Mouse (Mus musculus) cerebellum, adult 18-20 months (tissue): ENCODE measurements at regions not wholly inside any gene's neighbourhood (a gene's known extent, or its start where the extent isn't known, plus 50 kb on each side); places are given as distances from the start of the nearest gene placed in this dataset.
"Not testable (repeated sequence)": the region's sequence is repeated elsewhere in the genome, so short reads cannot be mapped to it uniquely, and the experiment has no call there.

Source experiments
- DNase-seq, 2 experiments: peaks; one replicate each; pipeline ENCODE4 v3.0.0; 2021

DNA sequence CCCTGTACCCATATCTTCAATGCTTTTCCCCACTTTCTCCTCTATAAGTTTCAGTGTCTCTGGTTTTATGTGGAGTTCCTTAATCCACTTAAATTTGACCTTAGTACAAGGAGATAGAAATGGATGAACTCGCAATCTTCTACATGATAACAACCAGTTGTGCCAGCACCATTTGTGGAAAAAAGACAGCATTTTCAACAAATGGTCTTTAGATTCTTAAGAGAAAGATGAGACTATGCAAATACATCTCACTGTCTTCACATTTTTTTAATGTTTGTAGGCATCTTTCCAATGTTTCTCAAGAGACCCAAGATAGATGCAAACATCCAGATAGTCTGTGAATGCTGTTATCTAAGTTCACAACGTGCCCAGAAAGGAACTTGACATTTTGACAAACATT, 171.0 kb upstream of the Cdh7 start:
- DNase-seq, result not testable (repeated sequence)

DNA sequence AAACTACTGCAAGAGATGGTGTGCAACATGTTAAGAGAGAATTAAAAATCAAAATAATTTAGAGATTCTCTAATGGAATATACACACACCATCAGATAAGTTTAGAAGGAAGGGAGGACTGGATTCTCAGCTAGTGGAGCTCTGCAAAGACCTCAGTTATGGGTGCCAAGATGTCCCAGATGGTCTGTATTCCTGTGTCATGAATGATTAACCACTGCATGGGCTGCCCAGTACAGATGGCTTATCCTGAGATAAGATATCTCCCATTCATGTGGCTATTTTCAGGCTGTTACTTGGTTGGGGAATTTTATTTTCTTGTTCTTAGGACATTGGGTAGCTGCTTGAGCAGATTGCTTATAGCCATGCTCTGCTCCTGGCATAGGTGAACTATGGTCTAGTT, 131.6 kb upstream of the Cdh7 start:
- peak in 1 of 2 experiments; percentile 6 for DNase-seq

DNA sequence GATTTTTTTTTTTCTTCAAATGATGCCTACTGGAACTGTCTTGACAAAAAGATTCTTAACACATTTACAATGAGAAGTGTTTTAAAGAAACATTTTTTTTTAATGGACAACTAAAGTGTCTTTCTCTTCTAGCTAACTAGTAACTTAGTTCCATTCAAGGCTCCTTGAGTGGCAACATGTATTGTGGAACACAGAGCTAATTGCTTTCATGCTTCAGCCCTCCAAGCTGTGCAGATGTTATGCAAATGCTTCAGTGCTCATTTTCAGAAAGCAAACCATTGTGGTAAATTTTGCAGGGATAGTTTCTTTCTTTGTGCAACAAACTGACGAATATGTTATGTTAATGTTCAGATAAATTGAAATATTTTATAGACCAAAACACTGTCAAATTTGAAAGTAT, 83.6 kb upstream of the Cdh7 start:
- DNase-seq, result no peak

DNA sequence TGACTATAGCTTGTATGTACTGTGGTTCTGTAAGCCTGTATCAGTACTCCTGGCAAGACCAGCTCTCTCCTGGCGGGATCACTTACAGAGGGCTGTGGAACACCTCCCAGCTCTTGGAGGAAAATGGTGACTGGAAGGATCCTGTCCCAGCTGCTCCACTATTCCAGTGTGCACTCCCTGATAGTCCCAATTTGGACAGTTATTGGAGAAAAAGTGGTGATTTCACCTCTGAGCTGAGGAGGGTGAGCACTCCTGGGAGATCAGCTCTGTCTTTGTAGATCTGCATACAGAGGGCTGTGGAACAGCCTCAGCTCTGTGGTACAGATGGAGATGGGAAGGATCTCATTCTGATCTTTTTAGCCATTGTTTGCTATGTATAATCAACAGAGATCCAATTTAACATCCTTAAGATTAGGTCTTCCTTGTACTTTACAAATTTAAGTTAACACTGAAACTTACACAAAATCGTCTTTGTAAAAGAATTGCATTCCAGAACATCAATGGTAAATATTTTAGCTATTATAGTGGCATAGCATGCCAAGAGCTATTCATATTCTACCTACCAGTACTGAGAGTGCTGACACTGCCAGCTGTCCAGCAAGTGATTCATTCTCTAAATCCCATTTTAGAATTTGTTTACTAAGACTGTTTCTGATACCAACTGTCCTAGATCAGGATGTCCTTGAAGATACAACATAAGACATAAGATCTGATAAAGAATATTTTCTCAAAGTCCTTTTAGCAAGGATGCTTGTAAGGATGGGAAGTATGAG, 52.6 kb upstream of the Cdh7 start:
- DNase-seq, result peak; percentile 62 to 67
